In genomic region chr9:103145351-103145750, GRCm38 (mm10) we compare ENCODE assay signal across 19 mouse cellular contexts. TPM values are rescaled to one million over a fixed set of nuclear protein-coding genes. Genes with fewer than 3 reads are reported as not detected.
A peak's percentile ranks its signal among the peaks of the same experiment; 100 is the strongest.
DNase-seq lines count a peak whose midpoint lies in the region; ATAC-seq and TF ChIP-seq lines count a peak whose summit lies in the region.
"Had no signal": no experiment of that assay in that cellular context is flagged by ENCODE, and none has a peak within 500 bp of the region (broad histone marks: within the 10 kb centered on the region; RNA-seq: fewer than 3 reads in every experiment).

No protein-coding gene starts in this region.

- H3K9me3 ChIP-seq in neural tube, embryonic 12.5 days = no peaks in the 10 kb centered on the region
- H3K9me3 ChIP-seq in hindbrain, embryonic 12.5 days (replicated peaks) = no peaks in the 10 kb centered on the region
- H3K9me3 ChIP-seq in midbrain, embryonic 13.5 days = no peaks in the 10 kb centered on the region
- H3K9me3 ChIP-seq: megakaryocyte, embryonic 14.5 days had no signal

- no peak overlapping the region for H3K9ac ChIP-seq in neural tube, embryonic 12.5 days
- peak overlapping the region; percentile 38; the same call in 1 of the 2 replicates for H3K9ac ChIP-seq in hindbrain, embryonic 12.5 days
- H3K9ac ChIP-seq in midbrain, embryonic 13.5 days (replicated peaks) = no peak overlapping the region; the same call in 1 of the 2 replicates
- H3K9ac ChIP-seq: liver, embryonic 14.5 days had no signal

- H3K36me3 ChIP-seq in neural tube, embryonic 12.5 days = peaks cover 26% of the 10 kb centered on the region
- H3K36me3 ChIP-seq in hindbrain, embryonic 12.5 days = peaks cover 29% of the 10 kb centered on the region
- H3K36me3 ChIP-seq in midbrain, embryonic 13.5 days = peaks cover 30% of the 10 kb centered on the region
- H3K36me3 ChIP-seq in kidney, adult 2 months (ENCODE audit: control insufficient read depth, insufficient read depth, low read length) = no peaks in the 10 kb centered on the region

- 0 out of 2 replicates have a peak overlapping the region, but pooled peaks have one; percentile 7 for H3K4me2 ChIP-seq in neural tube, embryonic 12.5 days (replicated peaks)
- no peak overlapping the region for H3K4me2 ChIP-seq in hindbrain, embryonic 12.5 days (replicated peaks)
- 0 out of 2 replicates have a peak overlapping the region, but pooled peaks have one; percentile 1 for H3K4me2 ChIP-seq in midbrain, embryonic 13.5 days (replicated peaks)

- H3K4me3 ChIP-seq in neural tube, embryonic 12.5 days = no peak overlapping the region
- H3K4me3 ChIP-seq in hindbrain, embryonic 12.5 days = no peak overlapping the region
- no peak overlapping the region for H3K4me3 ChIP-seq in midbrain, embryonic 13.5 days (replicated peaks)
- H3K4me3 ChIP-seq in kidney, adult 2 months (ENCODE audit: insufficient read depth, low read depth, low read length) = no peak overlapping the region
- H3K4me3 ChIP-seq: gastrocnemius, adult 2 months; heart, adult 2 months had no signal

- no peak for ATAC-seq in neural tube, embryonic 12.5 days (ENCODE audit: low FRiP score, low read depth)
- ATAC-seq in hindbrain, embryonic 12.5 days (ENCODE audit: low FRiP score) = no peak
- no peak for ATAC-seq in midbrain, embryonic 13.5 days
- ATAC-seq in inflammation-experienced regulatory T-cells, adult 6 months = no peak
- ATAC-seq: intestine, postnatal 0 days; lung, postnatal 0 days had no signal

- H3K27ac ChIP-seq in neural tube, embryonic 12.5 days = peak overlapping the region; percentile 46; the same call in 1 of the 2 replicates
- peak overlapping the region; percentile 87 for H3K27ac ChIP-seq in hindbrain, embryonic 12.5 days
- peak overlapping the region; percentile 84 for H3K27ac ChIP-seq in midbrain, embryonic 13.5 days
- H3K27ac ChIP-seq in kidney, adult 2 months (ENCODE audit: insufficient read depth, low read depth, low read length) = no peak overlapping the region
- H3K27ac ChIP-seq: gastrocnemius, adult 2 months; heart, adult 2 months; liver, embryonic 14.5 days had no signal

- H3K4me1 ChIP-seq in neural tube, embryonic 12.5 days = peaks cover 50% of the 10 kb centered on the region
- H3K4me1 ChIP-seq in hindbrain, embryonic 12.5 days = peaks cover 59% of the 10 kb centered on the region
- peaks cover 60% of the 10 kb centered on the region for H3K4me1 ChIP-seq in midbrain, embryonic 13.5 days (replicated peaks)
- no peaks in the 10 kb centered on the region for H3K4me1 ChIP-seq in kidney, adult 2 months (ENCODE audit: control insufficient read depth, insufficient read depth, low read length)

- H3K27me3 ChIP-seq in neural tube, embryonic 12.5 days (replicated peaks) = no peaks in the 10 kb centered on the region
- no peaks in the 10 kb centered on the region for H3K27me3 ChIP-seq in hindbrain, embryonic 12.5 days
- H3K27me3 ChIP-seq in midbrain, embryonic 13.5 days = no peaks in the 10 kb centered on the region
- no peaks in the 10 kb centered on the region for H3K27me3 ChIP-seq in kidney, adult 2 months (replicated peaks; ENCODE audit: control insufficient read depth, insufficient read depth, low read length)

- no peak for DNase-seq in neural tube, embryonic 10.5 days (ENCODE audit: extremely low spot score, low spot score)
- DNase-seq in kidney, adult 2 months = no peak
- no peak for DNase-seq in frontal cortex, adult 2 months (ENCODE audit: extremely low spot score in 1 of 2, low spot score in 1 of 2)
- DNase-seq: cerebellum, adult 9-10 months; embryo, embryonic 11 days; gastrocnemius, adult 2 months; heart, adult 2 months; heart, postnatal 10 days; kidney, postnatal 36 days; layer of hippocampus, postnatal 36 days; thymus, adult 18-20 months had no signal

- 36% methylated on average over 5 of the region's 5 CpGs for WGBS in neural tube, embryonic 12.5 days
- WGBS in hindbrain, embryonic 12.5 days = 37% methylated on average over 5 of the region's 5 CpGs
- 43% methylated on average over 5 of the region's 5 CpGs for WGBS in midbrain, embryonic 13.5 days
- WGBS in kidney, adult 2 months = 76% methylated on average over 5 of the region's 5 CpGs

- TF ChIP-seq POLR2A in kidney, adult 2 months (IDR thresholded peaks at IDR 0.05; ENCODE audit: low read depth, low read length) = no peak

- no peak for TF ChIP-seq CTCF in kidney, adult 2 months (conservative IDR thresholded peaks at IDR 0.05; ENCODE audit: insufficient read depth, insufficient read length, low read depth, low read length)

RNA-seq across cellular contexts. Expression of gene Rab6b, which starts 33.8 kb away (rescaled TPM):
- polyA plus RNA-seq in neural tube, embryonic 12.5 days (2016; fragmentation: Nextera tagmentation; extraction: Ambion mirVana) = 55.5 and 61.1 TPM in 2 replicates
- 58.0 and 62.5 TPM in 2 replicates for polyA plus RNA-seq in hindbrain, embryonic 12.5 days (2016; fragmentation: Nextera tagmentation; extraction: Ambion mirVana)
- 58.9 and 64.2 TPM in 2 replicates for polyA plus RNA-seq in midbrain, embryonic 13.5 days (2015; fragmentation: Nextera tagmentation; extraction: Ambion mirVana)
- 2.7 and 3.8 TPM in 2 replicates for polyA plus RNA-seq in kidney, adult 2 months (2012; rRNA removed)
- 269 and 289 TPM in 2 replicates for polyA plus RNA-seq in frontal cortex, adult 2 months (2012; rRNA removed)
- polyA plus RNA-seq in inflammation-experienced regulatory T-cells, adult 6 months (2017; shearing (Covaris generic)) = 1 to 10 TPM in 1 of 3 experiments, under 1 TPM in 1, not detected in 1; 0.26 to 8.1 TPM

RNA-seq across cellular contexts. Expression of gene Srprb, which starts 56.6 kb away (rescaled TPM):
- polyA plus RNA-seq in neural tube, embryonic 12.5 days (2016; fragmentation: Nextera tagmentation; extraction: Ambion mirVana) = 54.0 and 54.3 TPM in 2 replicates
- polyA plus RNA-seq in hindbrain, embryonic 12.5 days (2016; fragmentation: Nextera tagmentation; extraction: Ambion mirVana) = 47.6 and 49.5 TPM in 2 replicates
- 49.3 and 55.1 TPM in 2 replicates for polyA plus RNA-seq in midbrain, embryonic 13.5 days (2015; fragmentation: Nextera tagmentation; extraction: Ambion mirVana)
- polyA plus RNA-seq in kidney, adult 2 months (2012; rRNA removed) = 35.4 and 44.4 TPM in 2 replicates
- 35.9 and 38.8 TPM in 2 replicates for polyA plus RNA-seq in frontal cortex, adult 2 months (2012; rRNA removed)
- polyA plus RNA-seq in inflammation-experienced regulatory T-cells, adult 6 months (2017; shearing (Covaris generic)) = 10 to 100 TPM; 24.6 to 35.8 (median 30.2) TPM
